Comparison of ENCODE assay signal across 8 mouse cellular contexts in genomic region chr17:5007156-5007658, GRCm38 (mm10). TPM values are rescaled to one million over a fixed set of nuclear protein-coding genes. Genes with fewer than 3 reads are reported as not detected.
DNase-seq lines count a peak whose midpoint lies in the region; ATAC-seq and TF ChIP-seq lines count a peak whose summit lies in the region.
"Had no signal": no experiment of that assay in that cellular context is flagged by ENCODE, and none has a peak within 500 bp of the region (broad histone marks: within the 10 kb centered on the region; RNA-seq: fewer than 3 reads in every experiment).

No protein-coding gene starts in this region.

- H3K4me1 ChIP-seq in MEL (ENCODE audit: control insufficient read depth in 1 of 2, insufficient read depth in 2 of 2, low read length in 2 of 2), result no peaks in the 10 kb centered on the region
- peaks cover 10% of the 10 kb centered on the region for H3K4me1 ChIP-seq in embryonic facial prominence, embryonic 11.5 days (ENCODE audit: control insufficient read depth, insufficient read depth, low read length)
- H3K4me1 ChIP-seq in hindbrain, embryonic 11.5 days (replicated peaks; ENCODE audit: control insufficient read depth, insufficient read depth, low read length), result peaks cover 35% of the 10 kb centered on the region
- H3K4me1 ChIP-seq in limb, embryonic 14.5 days (ENCODE audit: control insufficient read depth, insufficient read depth, low read length), result peaks cover 58% of the 10 kb centered on the region

- TF ChIP-seq POLR2A in MEL (IDR thresholded peaks at IDR 0.05; ENCODE audit: control insufficient read depth in 1 of 2, insufficient read depth in 1 of 2, low read depth in 1 of 2, low read length in 2 of 2, poor library complexity in 1 of 2), result no peak
- no peak for TF ChIP-seq POLR2A in limb, embryonic 14.5 days (IDR thresholded peaks at IDR 0.05; ENCODE audit: borderline replicate concordance, extremely low read depth, insufficient read depth, insufficient read length)

- H3K27ac ChIP-seq in MEL (ENCODE audit: control insufficient read depth, low read depth, low read length), result no peak overlapping the region
- H3K27ac ChIP-seq in embryonic facial prominence, embryonic 11.5 days (replicated peaks; ENCODE audit: low read depth, low read length), result 0 out of 2 replicates have a peak overlapping the region, but pooled peaks have one; percentile 13
- no peak overlapping the region for H3K27ac ChIP-seq in hindbrain, embryonic 11.5 days (ENCODE audit: low read depth, low read length)
- H3K27ac ChIP-seq in limb, embryonic 14.5 days (replicated peaks; ENCODE audit: low read depth, low read length), result no peak overlapping the region

- no peak for TF ChIP-seq EP300 in MEL (IDR thresholded peaks at IDR 0.05; ENCODE audit: low read depth in 1 of 2, low read length in 2 of 2)

- no peak overlapping the region for H3K4me3 ChIP-seq in MEL (ENCODE audit: control insufficient read depth in 1 of 2, insufficient read depth in 1 of 2, low read depth in 2 of 2, low read length in 2 of 2)
- no peak overlapping the region for H3K4me3 ChIP-seq in embryonic facial prominence, embryonic 11.5 days (ENCODE audit: low read depth, low read length)
- H3K4me3 ChIP-seq in hindbrain, embryonic 11.5 days (ENCODE audit: low read depth, low read length), result no peak overlapping the region
- no peak overlapping the region for H3K4me3 ChIP-seq in limb, embryonic 14.5 days (replicated peaks; ENCODE audit: low read length)
- H3K4me3 ChIP-seq: erythroblast, embryonic 14.5 days had no signal

- H3K4me2 ChIP-seq in embryonic facial prominence, embryonic 11.5 days (ENCODE audit: low read depth, low read length), result no peak overlapping the region; the same call in 1 of the 2 replicates
- peak overlapping the region; percentile 1; the same call in 1 of the 2 replicates for H3K4me2 ChIP-seq in hindbrain, embryonic 11.5 days (replicated peaks; ENCODE audit: low read depth, low read length)
- peak overlapping the region; percentile 16; the same call in 1 of the 2 replicates for H3K4me2 ChIP-seq in limb, embryonic 14.5 days (replicated peaks; ENCODE audit: low read depth, low read length, severe bottlenecking)

- 0 out of 2 replicates have a peak, but pooled peaks have one; percentile 51 for ATAC-seq in embryonic facial prominence, embryonic 11.5 days (replicated peaks; ENCODE audit: insufficient number of reproducible peaks, low FRiP score, low TSS enrichment, low read depth)
- ATAC-seq in hindbrain, embryonic 11.5 days (ENCODE audit: low FRiP score), result peak; percentile 73
- peak; percentile 50; the same call in 1 of the 2 replicates for ATAC-seq in limb, embryonic 14.5 days (ENCODE audit: low FRiP score, low read depth)

- no peak for TF ChIP-seq RAD21 in MEL (IDR thresholded peaks at IDR 0.05; ENCODE audit: low read depth, low read length)

- peaks cover 0 to 3% of the 10 kb centered on the region in 2 experiments; a peak in 2 of 4 replicates for H3K36me3 ChIP-seq in MEL (ENCODE audit: control insufficient read depth in 1 of 2, insufficient read depth in 2 of 2, low read length in 2 of 2)
- H3K36me3 ChIP-seq in embryonic facial prominence, embryonic 11.5 days (replicated peaks; ENCODE audit: control insufficient read depth, insufficient read depth, low read depth, low read length), result no peaks in the 10 kb centered on the region
- no peaks in the 10 kb centered on the region for H3K36me3 ChIP-seq in hindbrain, embryonic 11.5 days (ENCODE audit: control insufficient read depth, insufficient read depth, low read length)
- no peaks in the 10 kb centered on the region for H3K36me3 ChIP-seq in limb, embryonic 14.5 days (ENCODE audit: control insufficient read depth, insufficient read depth, low read length)

- DNase-seq in MEL (ENCODE audit: low read depth, low spot score) (no peak), adipocyte (ENCODE audit: low spot score) (no peak)
- DNase-seq in embryonic facial prominence, embryonic 11.5 days (ENCODE audit: low spot score), result peak; percentile 72
- DNase-seq in hindbrain, embryonic 11.5 days (ENCODE audit: low spot score), result peak; percentile 64
- DNase-seq in limb, embryonic 14.5 days (ENCODE audit: low spot score), result peak; percentile 66
- peak; percentile 42 for DNase-seq in neural tube, embryonic 10.5 days (ENCODE audit: extremely low spot score, low spot score)
- DNase-seq in left cerebral cortex, adult 18-20 months (ENCODE audit: low spot score in 2 of 2), result no peak

- no peaks in the 10 kb centered on the region for H3K27me3 ChIP-seq in MEL (ENCODE audit: control insufficient read depth in 1 of 2, insufficient read depth in 2 of 2, low read length in 2 of 2)
- H3K27me3 ChIP-seq in embryonic facial prominence, embryonic 11.5 days (ENCODE audit: control insufficient read depth, insufficient read depth, low read length), result no peaks in the 10 kb centered on the region
- no peaks in the 10 kb centered on the region for H3K27me3 ChIP-seq in hindbrain, embryonic 11.5 days (ENCODE audit: control insufficient read depth, insufficient read depth, low read length)
- H3K27me3 ChIP-seq in limb, embryonic 14.5 days (ENCODE audit: control insufficient read depth, insufficient read depth, low read length), result no peaks in the 10 kb centered on the region

- H3K79me2 ChIP-seq in MEL (ENCODE audit: control insufficient read depth, insufficient read depth, low read length, poor library complexity), result peaks cover 82% of the 10 kb centered on the region

- H3K9ac ChIP-seq in MEL (ENCODE audit: control insufficient read depth, low read depth, low read length, poor library complexity, severe bottlenecking), result no peak overlapping the region
- no peak overlapping the region for H3K9ac ChIP-seq in embryonic facial prominence, embryonic 11.5 days (replicated peaks; ENCODE audit: low read length)
- H3K9ac ChIP-seq in hindbrain, embryonic 11.5 days (ENCODE audit: low read depth, low read length), result no peak overlapping the region
- H3K9ac ChIP-seq in limb, embryonic 14.5 days (ENCODE audit: low read depth, low read length, severe bottlenecking), result no peak overlapping the region

- WGBS in embryonic facial prominence, embryonic 11.5 days, result 22% methylated on average over 15 of the region's 15 CpGs
- 12% methylated on average over 15 of the region's 15 CpGs for WGBS in hindbrain, embryonic 11.5 days
- WGBS in limb, embryonic 14.5 days, result 20% methylated on average over 15 of the region's 15 CpGs

- H3K9me3 ChIP-seq in MEL (replicated peaks; ENCODE audit: insufficient read depth, low read length), result no peaks in the 10 kb centered on the region
- H3K9me3 ChIP-seq in embryonic facial prominence, embryonic 11.5 days (replicated peaks; ENCODE audit: control insufficient read depth, low read length), result no peaks in the 10 kb centered on the region
- no peaks in the 10 kb centered on the region for H3K9me3 ChIP-seq in hindbrain, embryonic 11.5 days (ENCODE audit: control insufficient read depth, low read length)
- H3K9me3 ChIP-seq in limb, embryonic 14.5 days (ENCODE audit: control insufficient read depth, low read length), result no peaks in the 10 kb centered on the region

- no peak for TF ChIP-seq CTCF in MEL (IDR thresholded peaks at IDR 0.05 in 2 of 3, conservative IDR thresholded peaks at IDR 0.05 in 1 of 3; ENCODE audit: control insufficient read depth in 1 of 3, insufficient read depth in 1 of 3, low read depth in 2 of 3, low read length in 3 of 3, poor library complexity in 1 of 3, severe bottlenecking in 1 of 3)

TF ChIP-seq in MEL, 35 proteins besides CTCF, POLR2A, EP300 and RAD21:
- TF ChIP-seq ELF1 (IDR thresholded peaks at IDR 0.05; ENCODE audit: low read depth, low read length) (no peak), USF1 (IDR thresholded peaks at IDR 0.05; ENCODE audit: low read depth, low read length) (0 out of 2 replicates have a peak, but pooled peaks have one; percentile 17), ZNF384 (IDR thresholded peaks at IDR 0.05; ENCODE audit: low read depth, low read length) (no peak), NRF1 (IDR thresholded peaks at IDR 0.05; ENCODE audit: insufficient read depth, low read depth, low read length, poor library complexity, severe bottlenecking) (no peak)

RNA-seq across cellular contexts. Expression of gene Arid1b, which starts 13.1 kb away (rescaled TPM):
- total RNA-seq in MEL (2012; rRNA removed), result 13.3 and 13.4 TPM in 2 replicates
- 10 to 100 TPM in 1 of 2 experiments, not detected in 1; 17.4 TPM for polyA plus RNA-seq in MEL (2012; ENCODE audit: insufficient read depth in 1 of 2, insufficient read length in 2 of 2, low read depth in 1 of 2, low replicate concordance in 2 of 2, missing spikeins in 1 of 2)
- polyA plus RNA-seq in embryonic facial prominence, embryonic 11.5 days (2014; fragmentation: Nextera tagmentation; extraction: Ambion mirVana), result 12.5 and 12.9 TPM in 2 replicates
- 13.1 and 18.6 TPM in 2 replicates for polyA plus RNA-seq in hindbrain, embryonic 11.5 days (2014; fragmentation: Nextera tagmentation; extraction: Ambion mirVana)
- 20.5 and 26.1 TPM in 2 replicates for polyA plus RNA-seq in limb, embryonic 14.5 days (2012; rRNA removed)
- 14.7 and 16.4 TPM in 2 replicates for polyA plus RNA-seq in limb, embryonic 14.5 days (2014; fragmentation: Nextera tagmentation; extraction: Ambion mirVana)
- 10 to 100 TPM; 72.6 to 72.7 TPM for total RNA-seq in left cerebral cortex, adult 18-20 months (2021)

Comparison
In these comparisons a context has a peak if more than half of its experiments do, and no peak if none do; other contexts are left out.
1. DNase-seq: peak in embryonic facial prominence, embryonic 11.5 days (single experiment), hindbrain, embryonic 11.5 days (single experiment), limb, embryonic 14.5 days (single experiment) and neural tube, embryonic 10.5 days (single experiment); none in MEL (single experiment), left cerebral cortex, adult 18-20 months (0 of 2) and adipocyte (single experiment).
2. Peak in every context shown above with its lines, with median percentiles within 50 percentile points of each other: ATAC-seq.